Mouse (Mus musculus): ENCODE data around the gene Med13l.

DNA sequence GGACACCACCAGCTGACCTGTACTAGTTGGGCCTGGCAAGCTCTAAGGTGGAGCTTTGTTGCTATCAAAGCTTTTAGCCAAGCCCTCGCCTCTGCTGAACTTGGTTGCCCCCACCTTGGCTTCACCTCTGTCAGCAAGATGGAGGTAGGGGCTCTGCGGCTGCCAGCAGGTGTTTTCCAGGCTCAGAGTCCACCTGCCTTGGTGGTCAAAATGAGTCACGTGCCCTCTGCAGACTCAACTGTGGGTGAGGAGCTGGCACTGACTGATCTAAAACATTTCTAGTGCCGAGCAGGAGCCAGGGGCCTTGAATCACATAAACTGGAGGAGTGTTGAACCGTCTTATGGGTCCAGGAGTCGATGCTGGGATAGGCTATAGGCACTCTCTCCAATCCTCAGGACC is 34.8 kb upstream of the Med13l start:
- TF ChIP-seq GATA1 (IDR thresholded peaks at IDR 0.05; ENCODE audit: borderline replicate concordance, low read length) (no peak), FLI1 (IDR thresholded peaks at IDR 0.05; ENCODE audit: low read length) (no peak)
